Mouse (Mus musculus): Measurements from ENCODE around the gene Vmn1r64.
"Not testable (repeated sequence)": the region's sequence is repeated elsewhere in the genome, so short reads cannot be mapped to it uniquely, and the experiment has no call there.

Vmn1r64 gene

GRCm38 (mm10) chr7:5884442-5884841 is at the start of gene Vmn1r64:
Gene Vmn1r64 (minus strand): TSS chr7:5884542.
- DNase-seq = no peak

DNA sequence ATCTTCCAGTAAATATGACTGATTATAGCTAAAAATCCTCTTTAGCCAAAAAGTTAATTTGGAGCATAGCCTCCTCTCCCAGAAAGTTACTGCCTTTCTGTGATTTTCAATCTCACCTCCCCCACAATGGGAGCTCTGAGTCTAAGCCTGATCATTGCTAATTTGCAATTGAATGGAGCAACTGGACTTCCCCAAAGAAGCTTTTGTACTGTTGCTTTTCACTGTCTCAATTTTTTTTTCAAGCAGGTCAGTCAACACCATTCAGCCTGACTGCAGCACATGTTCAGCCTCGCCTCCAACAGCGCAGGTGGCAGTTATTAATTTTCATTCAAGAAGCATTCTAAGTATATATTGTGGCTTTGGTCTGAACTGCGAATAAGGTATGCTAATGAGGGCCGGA is 14.9 kb upstream of the Vmn1r64 start:
- DNase-seq = no peak

DNA sequence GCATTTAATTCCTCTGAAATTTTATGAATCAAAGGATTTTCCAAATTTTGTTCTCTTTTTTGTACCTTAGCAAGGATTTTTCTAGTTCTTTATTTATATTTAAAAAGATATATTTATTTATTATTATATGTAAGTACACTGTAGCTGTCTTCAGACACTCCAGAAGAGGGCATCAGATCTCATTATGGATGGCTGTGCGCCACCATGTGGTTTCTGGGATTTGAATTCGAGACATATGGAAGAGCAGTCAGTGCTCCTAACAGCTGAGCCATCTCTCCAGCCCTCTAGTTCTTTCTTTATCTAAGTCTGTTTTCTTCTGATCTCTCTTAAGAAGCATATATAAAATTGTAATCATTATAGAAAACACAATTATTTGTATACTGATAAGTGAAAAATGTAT is 12.9 kb upstream of the Vmn1r64 start:
- not testable (repeated sequence) for DNase-seq

Data from kidney, postnatal 10 days (tissue).